Mouse (Mus musculus) midbrain, postnatal 0 days (tissue): ENCODE measurements at regions not wholly inside any gene's neighbourhood (a gene's known extent, or its start where the extent isn't known, plus 50 kb on each side); places are given as distances from the start of the nearest gene placed in this dataset.
A peak's percentile ranks its signal among the peaks of the same experiment; 100 is the strongest.

Source experiments
- ATAC-seq: fragments of 200-750 bp; cut with Nextera tagmentation; 2 replicates; pipeline ENCODE4 v1.8.0; 2017; ENCODE audit warnings: moderate number of reproducible peaks, mild to moderate bottlenecking, moderate TSS enrichment, moderate library complexity; ENCODE audit not compliant: low FRiP score
- DNase-seq: peaks from one replicate; pipeline ENCODE4 v3.0.0-alpha.2; 2015; ENCODE audit warnings: low spot score
- H3K27ac ChIP-seq: fragments of 300-500 bp; sonication (generic); 2 replicates; pipeline ENCODE4 v1.5.1; 2014; ENCODE audit warnings: low read depth, mild to moderate bottlenecking, low read length, mixed read lengths
- H3K27me3 ChIP-seq: fragments of 300-500 bp; sonication (generic); 2 replicates; pipeline ENCODE4 v1.6.1; 2014; ENCODE audit warnings: low read length, control low read depth, mixed read lengths; ENCODE audit not compliant: insufficient read depth
- H3K36me3 ChIP-seq: fragments of 300-500 bp; sonication (generic); 2 replicates; pipeline ENCODE4 v1.6.1; 2014; ENCODE audit warnings: low read length, control low read depth, mixed read lengths; ENCODE audit not compliant: insufficient read depth
- H3K4me1 ChIP-seq: fragments of 300-500 bp; sonication (generic); 2 replicates; pipeline ENCODE4 v1.6.1; 2014; ENCODE audit warnings: mild to moderate bottlenecking, control low read depth, antibody characterized with exemption, low read length, mixed read lengths; ENCODE audit not compliant: insufficient read depth
- H3K4me2 ChIP-seq: fragments of 300-500 bp; sonication (generic); 2 replicates; pipeline ENCODE4 v1.6.1; 2014; ENCODE audit warnings: low read depth, mild to moderate bottlenecking, low read length, mixed read lengths; ENCODE audit not compliant: poor library complexity, severe bottlenecking
- H3K4me3 ChIP-seq: fragments of 300-500 bp; sonication (generic); 2 replicates; pipeline ENCODE4 v1.5.1; 2014; ENCODE audit warnings: low read depth, mild to moderate bottlenecking, low read length, moderate library complexity
- H3K9ac ChIP-seq: fragments of 300-500 bp; sonication (generic); replicated peaks from 2 replicates; pipeline ENCODE4 v1.6.1; 2014; ENCODE audit warnings: mild to moderate bottlenecking, low read length, moderate library complexity, mixed read lengths; ENCODE audit not compliant: poor library complexity, severe bottlenecking
- H3K9me3 ChIP-seq: fragments of 300-500 bp; sonication (generic); 2 replicates; pipeline ENCODE4 v1.6.1; 2016; ENCODE audit warnings: low read length, control low read depth
- CTCF ChIP-seq: IDR thresholded peaks from 2 replicates; pipeline ENCODE4 v1.5.1; 2016; ENCODE audit warnings: antibody characterized with exemption, mild to moderate bottlenecking
- WGBS: fragments of 180-500 bp; shearing (Covaris S2); extraction: QIAGEN DNeasy Blood & Tissue Kit; methylation state at CpG from one replicate; pipeline ENCODE4 v1.1.7; 2014; 5-methylcytosine and 5-hydroxymethylcytosine counted together

- no peak overlapping the region for H3K4me2 ChIP-seq
- DNase-seq (no peak), ATAC-seq (no peak)
- H3K27me3 ChIP-seq = no peaks in the 10 kb centered on the region
- TF ChIP-seq CTCF = no peak
- no peaks in the 10 kb centered on the region for H3K36me3 ChIP-seq
- WGBS = 35% methylated on average over 5 of the region's 5 CpGs
- H3K4me1 ChIP-seq = no peaks in the 10 kb centered on the region
- no peak overlapping the region for H3K9ac ChIP-seq
- no peaks in the 10 kb centered on the region for H3K9me3 ChIP-seq
- H3K27ac ChIP-seq = no peak overlapping the region
- no peak overlapping the region for H3K4me3 ChIP-seq
Measured at GRCm38 (mm10) chr7:145135971-145136370, 71.9 kb downstream of the 1810010D01Rik start.

GRCm38 (mm10) chr7:145132506-145132905 lies 75.4 kb downstream of the 1810010D01Rik start:
- Histone ChIP-seq H3K4me3 (no peak overlapping the region), H3K4me1 (no peaks in the 10 kb centered on the region), H3K36me3 (no peaks in the 10 kb centered on the region), H3K9ac (no peak overlapping the region), H3K4me2 (no peak overlapping the region), H3K27ac (no peak overlapping the region), H3K27me3 (no peaks in the 10 kb centered on the region), H3K9me3 (no peaks in the 10 kb centered on the region)
- no peak for TF ChIP-seq CTCF
- ATAC-seq (no peak), DNase-seq (no peak)
- 92% methylated on average over 5 of the region's 5 CpGs for WGBS

GRCm38 (mm10) chr7:145131438-145132159 lies 76.3 kb downstream of the 1810010D01Rik start:
- no peaks in the 10 kb centered on the region for H3K36me3 ChIP-seq
- DNase-seq (no peak), ATAC-seq (no peak)
- H3K4me2 ChIP-seq = no peak overlapping the region
- H3K4me3 ChIP-seq = no peak overlapping the region
- no peaks in the 10 kb centered on the region for H3K4me1 ChIP-seq
- no peak overlapping the region for H3K27ac ChIP-seq
- 89% methylated on average over 8 of the region's 8 CpGs for WGBS
- H3K9ac ChIP-seq = no peak overlapping the region
- H3K9me3 ChIP-seq = no peaks in the 10 kb centered on the region
- H3K27me3 ChIP-seq = no peaks in the 10 kb centered on the region
- peak; percentile 17; the same call in 1 of the 2 replicates for TF ChIP-seq CTCF

- no peak for DNase-seq
- Histone ChIP-seq H3K9ac (no peak overlapping the region), H3K9me3 (no peaks in the 10 kb centered on the region), H3K27ac (no peak overlapping the region), H3K36me3 (no peaks in the 10 kb centered on the region), H3K27me3 (no peaks in the 10 kb centered on the region), H3K4me2 (no peak overlapping the region), H3K4me1 (no peaks in the 10 kb centered on the region), H3K4me3 (no peak overlapping the region)
- ATAC-seq = no peak
- no peak for TF ChIP-seq CTCF
- 22% methylated on average over 4 of the region's 4 CpGs for WGBS
Measured at GRCm38 (mm10) chr7:145129971-145130370, 77.9 kb downstream of the 1810010D01Rik start.

- WGBS = 51% methylated on average over 8 of the region's 8 CpGs
- Histone ChIP-seq H3K36me3 (no peaks in the 10 kb centered on the region), H3K4me1 (no peaks in the 10 kb centered on the region), H3K27me3 (no peaks in the 10 kb centered on the region), H3K9me3 (no peaks in the 10 kb centered on the region), H3K4me3 (no peak overlapping the region), H3K4me2 (no peak overlapping the region), H3K27ac (no peak overlapping the region), H3K9ac (no peak overlapping the region)
- DNase-seq (no peak), ATAC-seq (no peak)
- no peak for TF ChIP-seq CTCF
Measured at GRCm38 (mm10) chr7:145127661-145128060, 80.3 kb downstream of the 1810010D01Rik start.

- Histone ChIP-seq H3K4me1 (no peaks in the 10 kb centered on the region), H3K4me3 (no peak overlapping the region), H3K27ac (no peak overlapping the region), H3K27me3 (no peaks in the 10 kb centered on the region), H3K4me2 (no peak overlapping the region), H3K9me3 (no peaks in the 10 kb centered on the region), H3K9ac (no peak overlapping the region), H3K36me3 (no peaks in the 10 kb centered on the region)
- DNase-seq (no peak), ATAC-seq (no peak)
- no peak for TF ChIP-seq CTCF
- WGBS = 36% methylated on average over 4 of the region's 4 CpGs
Measured at GRCm38 (mm10) chr7:145127180-145127579, 80.7 kb downstream of the 1810010D01Rik start.
